Mouse (Mus musculus) kidney, adult 8-10 months (tissue): ENCODE results near the gene Apod.
"Not testable (repeated sequence)": the region's sequence is repeated elsewhere in the genome, so short reads cannot be mapped to it uniquely, and the experiment has no call there.

ENCODE experiments used
- DNase-seq, 2 experiments: peaks; one replicate each; pipeline ENCODE4 v3.0.0; 2022

Gene Apod

GRCm38 (mm10) chr16:31320954-31321353 is 6.3 kb upstream of the Apod start:
- no peak for DNase-seq

- not testable (repeated sequence) for DNase-seq
These were observed 5.1 kb upstream of the Apod start for GRCm38 (mm10) chr16:31319723-31320122.

GRCm38 (mm10) chr16:31319316-31319715 is 4.7 kb upstream of the Apod start:
- no peak for DNase-seq

GRCm38 (mm10) chr16:31318418-31318817 is 3.8 kb upstream of the Apod start:
- no peak for DNase-seq

GRCm38 (mm10) chr16:31316246-31317143 is 1.9 kb upstream of the Apod start:
- peak; percentile 17 to 27 for DNase-seq

GRCm38 (mm10) chr16:31315294-31315693 is 686 bp upstream of the Apod start:
- no peak for DNase-seq

GRCm38 (mm10) chr16:31313611-31314010 is 997 bp downstream of the Apod start:
- no peak for DNase-seq

- no peak for DNase-seq
These were observed 2.3 kb downstream of the Apod start for GRCm38 (mm10) chr16:31312296-31312695.

- DNase-seq, result no peak
These were observed 9.2 kb downstream of the Apod start for GRCm38 (mm10) chr16:31305199-31305919.

- DNase-seq, result peak; percentile 11 to 19
These were observed 11.3 kb downstream of the Apod start for GRCm38 (mm10) chr16:31303276-31303675.

GRCm38 (mm10) chr16:31300883-31301532 is 13.6 kb downstream of the Apod start:
- DNase-seq, result no peak

GRCm38 (mm10) chr16:31300467-31300866 is 14.1 kb downstream of the Apod start:
- DNase-seq, result no peak

- DNase-seq, result no peak
These were observed 14.7 kb downstream of the Apod start for GRCm38 (mm10) chr16:31299960-31300353.

GRCm38 (mm10) chr16:31299164-31299959 is 15.2 kb downstream of the Apod start:
- no peak for DNase-seq

- no peak for DNase-seq
These were observed 17.5 kb downstream of the Apod start for GRCm38 (mm10) chr16:31297113-31297512.

GRCm38 (mm10) chr16:31293761-31294160 is 20.8 kb downstream of the Apod start:
- no peak for DNase-seq

GRCm38 (mm10) chr16:31290751-31291365 is 23.8 kb downstream of the Apod start:
- peak; percentile 21 to 50 for DNase-seq

- peak; percentile 83 to 86 for DNase-seq
These were observed 24.3 kb downstream of the Apod start for GRCm38 (mm10) chr16:31290281-31290680.

- DNase-seq, result no peak
These were observed 26.9 kb downstream of the Apod start for GRCm38 (mm10) chr16:31287712-31288111.

GRCm38 (mm10) chr16:31286801-31287488 is 27.7 kb downstream of the Apod start:
- DNase-seq, result no peak

- DNase-seq, result peak; percentile 17 to 25
These were observed 32.6 kb downstream of the Apod start for GRCm38 (mm10) chr16:31281981-31282380.
